Mouse (Mus musculus) adrenal gland, postnatal 0 days (tissue): ENCODE data around the gene Rgl2. TPM values are rescaled to one million over a fixed set of nuclear protein-coding genes. Genes with fewer than 3 reads are reported as not detected.

Experiments
- microRNA-seq: library from miRNA; unstranded; fragments of <30 nt; microRNA quantifications from one replicate; pipeline ENCODE4, GENCODE M21; 2016; ENCODE audit warnings: borderline replicate concordance; ENCODE audit not compliant: insufficient number of aligned reads
- polyA plus RNA-seq: library from polyadenylated mRNA; unstranded; fragments of >200 nt; fragmentation: Nextera tagmentation; extraction: Ambion mirVana; gene quantifications from 2 replicates; pipeline ENCODE4 v1.2.1, GENCODE M21; 2015

Gene Rgl2
- polyA plus RNA-seq, result 20.0 and 32.4 TPM in 2 replicates

DNA sequence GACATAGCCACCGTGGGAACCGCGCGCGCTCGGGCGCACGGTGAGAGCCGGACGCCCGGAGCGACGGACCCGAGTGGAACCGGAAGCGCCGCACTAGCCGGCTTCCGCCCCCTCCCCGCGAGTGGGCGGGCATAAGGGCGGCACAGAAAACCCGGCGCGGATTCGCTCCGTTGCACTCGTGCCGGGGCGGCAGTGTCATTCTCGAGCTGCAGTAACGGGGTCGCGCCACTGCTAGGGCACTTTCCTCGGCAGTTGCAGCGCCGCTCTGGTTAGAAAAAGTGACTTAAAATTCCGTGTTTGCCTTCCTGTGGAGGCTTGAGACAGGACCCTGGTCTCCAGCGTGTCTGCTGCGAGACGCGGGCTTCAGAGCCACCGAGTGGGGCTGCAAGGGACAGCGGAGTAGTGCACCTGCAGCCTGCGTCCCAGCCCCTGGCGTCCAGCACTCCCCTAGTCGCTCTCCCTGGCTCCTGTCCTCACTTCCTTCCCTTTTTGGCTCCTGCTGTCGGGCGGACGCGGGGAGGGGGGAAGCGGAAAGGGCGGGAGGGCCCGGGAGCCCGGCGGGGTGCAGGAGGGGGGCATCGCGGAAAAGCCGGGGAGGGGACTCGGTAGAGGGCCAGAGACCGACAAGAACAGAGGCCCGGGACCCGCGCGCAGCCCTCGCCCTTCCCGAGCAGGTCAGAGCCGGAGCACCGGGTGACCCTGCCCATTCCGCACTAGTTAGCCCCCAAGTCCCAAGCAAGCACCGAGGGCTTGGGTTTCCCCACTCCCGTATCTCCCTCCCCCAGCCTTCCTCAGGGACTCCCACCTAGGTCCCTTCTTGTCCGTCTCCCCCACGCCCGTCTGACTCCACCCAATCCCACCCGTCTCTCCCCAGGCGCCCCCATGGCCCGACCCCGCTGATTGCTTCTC lies at the start of gene Rgl2:
Gene Rgl2 (plus strand): TSS at position 173 of the 909 bp plus-strand sequence.

DNA sequence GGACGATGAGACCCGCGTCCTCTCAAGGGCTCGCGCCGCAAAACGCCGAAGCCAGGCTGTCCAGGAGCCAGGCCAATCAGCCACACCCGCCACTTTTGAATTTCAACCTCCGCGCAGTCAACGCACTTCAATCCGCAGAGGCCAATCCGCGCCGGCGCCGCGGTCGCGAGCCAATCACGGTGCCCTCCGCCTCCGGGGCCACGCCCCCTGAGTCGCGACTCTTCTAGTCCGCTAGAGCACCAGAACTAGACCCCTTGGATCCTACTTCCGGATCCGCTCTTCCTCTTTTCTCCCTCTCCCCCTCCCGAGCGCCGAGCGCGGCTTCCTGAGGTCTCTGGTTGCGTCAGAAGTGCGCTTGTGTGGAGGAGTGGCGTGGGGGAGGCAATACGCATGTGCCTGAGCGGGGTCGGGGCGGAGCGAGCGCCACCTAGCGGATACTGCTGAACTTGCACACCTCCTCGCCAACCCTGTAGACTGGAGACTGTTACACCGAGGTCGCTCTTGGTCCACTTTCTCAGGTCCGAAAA lies 38.7 kb upstream of the Rgl2 start, which contains the start of gene Kifc1:
Gene Kifc1 (minus strand): TSS at position 129 of the 527 bp plus-strand sequence.

DNA sequence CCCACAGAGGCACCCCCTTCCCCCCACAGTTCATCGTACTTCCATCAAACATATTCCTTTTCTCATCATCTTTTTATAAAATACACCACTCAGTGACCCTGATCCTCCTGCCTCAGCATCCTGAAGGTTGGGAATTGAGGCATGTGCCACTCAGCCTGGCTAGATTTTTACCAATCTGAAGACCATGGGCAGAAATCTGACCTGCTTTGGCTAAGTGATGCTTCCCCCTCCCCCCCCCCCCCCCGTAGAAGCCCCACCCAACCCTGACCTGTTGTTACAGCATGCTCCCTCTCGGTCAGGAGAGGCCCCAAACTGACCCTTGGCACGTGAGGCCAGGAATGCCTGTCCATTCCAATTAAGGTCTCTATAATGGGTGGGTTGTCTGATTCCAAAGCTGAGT lies 24.5 kb upstream of the Rgl2 start, which contains the start of gene Platr17:
Gene Platr17 (plus strand): TSS at position 301 of the 400 bp plus-strand sequence.

DNA sequence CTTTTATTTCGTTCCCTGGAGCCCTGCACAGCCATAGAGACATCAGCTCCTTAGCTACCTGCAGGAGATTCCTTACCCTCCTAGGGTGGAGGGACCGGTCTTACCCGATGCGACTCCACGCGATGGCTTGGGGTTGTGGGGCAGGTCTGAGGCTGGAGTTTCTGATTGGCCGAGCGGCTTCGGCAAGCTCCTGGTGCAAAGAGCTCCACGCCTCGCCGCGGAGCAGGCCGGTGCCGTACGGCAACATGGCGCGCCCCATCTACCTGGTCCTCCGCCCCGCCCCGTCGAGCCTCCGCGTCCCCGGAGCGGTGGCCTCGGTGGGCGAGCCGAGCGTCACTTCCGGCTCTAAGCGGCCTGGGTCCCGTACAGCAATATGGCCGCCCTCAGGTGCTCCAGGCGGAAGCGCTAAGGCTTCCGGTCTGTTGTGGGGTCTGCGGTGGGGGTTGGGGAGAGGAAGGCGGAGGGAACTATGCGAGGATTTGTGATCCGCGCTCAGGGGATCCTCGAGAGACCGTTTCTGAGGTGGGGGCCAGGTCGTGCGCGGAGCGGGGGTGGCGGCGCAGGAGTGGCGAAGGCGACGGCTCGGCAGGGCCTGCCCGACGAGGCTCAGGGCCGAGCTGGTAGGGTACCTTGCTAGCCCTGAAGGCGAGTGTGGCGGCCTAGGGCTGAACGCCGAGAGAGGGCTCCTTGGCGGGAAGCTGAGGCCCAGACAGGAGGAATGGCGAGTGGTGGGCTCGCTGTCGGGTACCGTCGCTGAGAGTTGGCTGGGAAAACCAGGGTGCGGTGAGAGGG lies 20.1 kb upstream of the Rgl2 start, which contains the start of gene Daxx:
Gene Daxx (plus strand): TSS at position 338 of the 792 bp plus-strand sequence.

DNA sequence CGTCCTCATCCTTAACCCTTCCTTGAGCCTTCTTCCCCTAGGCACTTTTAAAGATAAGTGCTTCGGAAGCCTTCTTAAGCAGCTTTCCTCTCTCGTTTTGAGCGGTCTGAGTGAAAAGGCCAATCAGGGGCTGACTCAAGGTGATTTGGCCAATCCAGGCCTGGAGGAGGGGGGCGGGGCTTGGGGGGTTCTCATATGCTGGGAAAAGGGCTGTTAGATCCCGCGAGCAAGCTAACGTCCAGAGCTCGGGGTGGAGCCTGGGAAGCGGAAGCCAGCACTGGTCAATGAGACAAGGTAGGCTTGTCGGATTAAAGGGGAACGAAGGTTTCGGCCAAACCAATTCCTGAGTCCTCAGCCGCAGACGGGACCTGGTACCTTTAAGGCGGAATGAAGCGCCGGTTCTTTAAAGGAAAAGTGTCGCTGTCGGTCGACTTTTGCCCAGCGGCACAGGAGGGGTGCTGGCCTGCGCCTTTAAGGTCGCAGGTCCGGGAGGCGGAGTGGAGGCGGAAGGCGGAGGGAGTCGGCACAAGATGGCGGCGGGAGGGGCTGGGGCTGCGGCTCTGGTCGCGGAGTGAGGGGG lies 13.6 kb upstream of the Rgl2 start, which contains the start of the genes Tapbp and Zbtb22:
Gene Tapbp (plus strand): TSS at position 229 of the 580 bp plus-strand sequence.
Gene Zbtb22 (plus strand): TSS at position 234 of the 580 bp plus-strand sequence.

DNA sequence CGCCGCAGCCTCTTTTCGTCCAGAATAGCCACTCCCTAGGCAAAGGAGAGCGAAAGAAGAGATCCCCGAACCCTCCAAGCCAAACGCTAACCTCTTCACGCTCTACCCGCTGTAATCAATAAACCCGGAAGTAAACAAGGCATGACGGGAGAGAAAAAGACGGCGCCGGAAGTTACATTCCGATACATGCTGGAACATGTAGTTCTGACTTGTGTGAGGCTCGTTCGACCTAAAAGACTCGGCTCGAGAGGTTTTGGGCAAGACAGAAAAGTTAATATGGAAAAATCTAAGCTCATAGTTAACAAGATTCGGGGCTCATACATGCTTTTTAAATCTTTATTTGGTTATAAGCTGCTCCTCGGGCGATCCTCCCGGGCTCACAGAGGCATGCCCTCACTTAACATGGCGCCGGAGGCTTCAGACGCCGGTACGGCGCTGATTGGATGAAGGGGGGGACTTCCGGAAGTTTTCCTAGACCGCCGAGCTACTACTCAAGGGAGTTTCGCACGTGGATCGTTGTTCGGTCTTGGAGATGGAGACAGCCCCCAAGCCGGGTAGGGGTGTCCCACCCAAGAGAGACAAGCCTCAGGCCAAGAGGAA lies 11.0 kb downstream of the Rgl2 start, which contains the start of the genes Pfdn6 and Wdr46:
Gene Pfdn6 (minus strand): TSS at position 138 of the 600 bp plus-strand sequence.
Gene Wdr46 (plus strand): TSS at position 455 of the 600 bp plus-strand sequence.

DNA sequence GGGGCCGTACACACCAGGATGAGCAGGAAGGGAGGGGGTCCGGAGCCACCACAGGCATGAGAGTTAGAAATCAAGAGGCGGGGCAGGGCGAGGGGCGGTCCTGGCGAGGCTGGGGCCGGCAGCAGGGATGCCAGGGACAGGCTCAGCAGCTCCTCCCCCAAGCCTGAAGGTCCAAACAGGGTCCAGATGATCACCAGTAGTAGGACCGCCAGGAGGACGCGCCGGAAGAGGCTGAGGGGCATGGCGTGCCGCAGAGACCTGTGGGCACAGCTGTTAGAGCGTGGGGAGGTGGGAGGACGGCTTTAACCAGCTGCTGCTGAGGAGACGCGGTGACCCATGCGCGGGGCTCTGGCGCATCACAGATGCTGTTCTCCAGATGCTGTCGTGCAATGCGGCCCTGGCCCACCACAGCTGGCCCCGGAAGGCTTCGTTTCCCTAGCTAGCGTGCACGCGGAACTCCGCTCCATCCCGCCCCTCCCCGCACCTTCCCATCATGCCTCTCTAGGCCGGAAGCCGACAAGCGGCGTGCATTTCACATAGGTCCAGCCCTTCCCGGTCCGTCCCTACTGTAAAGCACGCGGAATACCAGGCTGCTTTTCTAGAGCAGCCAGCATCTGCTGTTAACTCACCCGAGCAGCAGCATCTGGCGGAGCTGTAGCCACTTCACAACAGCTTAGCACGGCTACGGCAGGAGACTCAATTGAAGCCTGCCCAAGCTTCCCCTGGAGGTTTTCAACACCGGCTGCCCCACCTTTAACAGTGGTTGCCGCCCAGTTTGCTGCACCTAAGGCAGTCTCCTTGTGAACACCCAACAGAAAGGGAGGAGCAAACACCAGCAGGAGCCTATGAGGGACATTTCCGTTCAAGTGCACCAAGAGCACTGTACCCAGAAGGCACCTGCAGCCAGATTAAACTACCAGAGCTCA lies 21.9 kb downstream of the Rgl2 start, which contains the start of gene B3galt4:
Gene B3galt4 (minus strand): TSS at position 468 of the 926 bp plus-strand sequence.

DNA sequence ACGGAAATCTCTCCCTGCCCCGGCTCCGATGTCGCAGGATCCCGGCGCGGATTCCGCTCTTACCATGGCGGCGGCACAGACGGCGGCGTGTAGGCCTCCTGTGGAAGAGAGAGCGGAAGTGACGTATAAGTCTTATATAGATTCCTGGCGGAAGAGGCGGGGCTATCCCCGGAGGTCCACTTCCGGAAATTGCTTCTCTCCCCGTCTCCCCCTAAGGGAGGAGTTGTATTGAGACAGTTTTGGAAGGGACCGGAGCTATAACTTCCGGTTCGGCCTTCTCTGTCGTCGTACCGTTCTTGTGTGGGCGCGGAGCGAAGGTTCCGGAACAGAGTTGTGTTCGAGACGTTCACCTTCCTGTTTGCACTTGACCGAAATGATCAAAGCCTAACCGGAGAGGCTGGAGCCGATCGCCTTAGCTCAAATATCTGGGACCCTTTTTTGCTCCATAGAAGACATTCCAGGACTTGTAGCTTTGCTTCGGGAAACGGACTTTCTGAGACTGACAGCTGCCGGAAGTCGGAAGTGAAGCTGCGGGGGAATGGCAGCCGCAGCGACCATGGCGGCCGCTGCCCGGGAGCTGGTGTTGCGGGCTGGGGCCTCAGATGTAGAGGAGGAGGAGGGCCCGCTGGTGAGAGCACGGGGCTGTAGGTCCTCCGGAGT lies 26.3 kb downstream of the Rgl2 start, which contains the start of the genes Vps52 and Rps18:
Gene Vps52 (plus strand): TSS at position 258 of the 660 bp plus-strand sequence.
Gene Rps18 (minus strand): TSS at position 447 of the 660 bp plus-strand sequence.

Small RNAs within 50 kb of the gene (microRNA-seq; reads per million reads assigned to microRNA genes)
- not detected for gene Gm27740

Other genes starting within 250 kb of the Rgl2 start
- 123 and 153 TPM in 2 replicates for gene Hnrnpm, start 242.7 kb upstream of the Rgl2 start, polyA plus RNA-seq
- gene March2, start 210.9 kb upstream of the Rgl2 start, polyA plus RNA-seq, result 84.2 and 105 TPM in 2 replicates
- 248 and 296 TPM in 2 replicates for gene Rab11b, start 169.0 kb upstream of the Rgl2 start, polyA plus RNA-seq
- 84.8 and 87.3 TPM in 2 replicates for gene Angptl4, start 147.7 kb upstream of the Rgl2 start, polyA plus RNA-seq
- gene Kank3, start 119.0 kb upstream of the Rgl2 start, polyA plus RNA-seq, result 50.5 and 107 TPM in 2 replicates
- gene Rps28, start 105.0 kb upstream of the Rgl2 start, polyA plus RNA-seq, result 1,247 and 1,332 TPM in 2 replicates
- 987 and 1,283 TPM in 2 replicates for gene Ndufa7, start 105.0 kb upstream of the Rgl2 start, polyA plus RNA-seq
- 89.3 and 138 TPM in 2 replicates for gene Cd320, start 86.5 kb upstream of the Rgl2 start, polyA plus RNA-seq
- not detected in 2 replicates for gene Gm7029, start 55.7 kb upstream of the Rgl2 start, polyA plus RNA-seq
- 2.3 and 3.1 TPM in 2 replicates for gene Kifc1, start 38.9 kb upstream of the Rgl2 start, polyA plus RNA-seq
- gene Platr17, start 24.4 kb upstream of the Rgl2 start, polyA plus RNA-seq, result 0.27 TPM in 1 of 2 replicates, not detected in the other
- 23.8 and 32.1 TPM in 2 replicates for gene Daxx, start 20.1 kb upstream of the Rgl2 start, polyA plus RNA-seq
- 72.5 and 91.8 TPM in 2 replicates for gene Tapbp, start 13.6 kb upstream of the Rgl2 start, polyA plus RNA-seq
- 14.6 and 16.5 TPM in 2 replicates for gene Zbtb22, start 13.6 kb upstream of the Rgl2 start, polyA plus RNA-seq
- gene Pfdn6, start 10.8 kb downstream of the Rgl2 start, polyA plus RNA-seq, result 108 and 142 TPM in 2 replicates
- gene Wdr46, start 11.1 kb downstream of the Rgl2 start, polyA plus RNA-seq, result 17.5 and 21.3 TPM in 2 replicates
- gene B3galt4, start 21.9 kb downstream of the Rgl2 start, polyA plus RNA-seq, result 7.6 and 8.1 TPM in 2 replicates
- 28.4 and 40.1 TPM in 2 replicates for gene Vps52, start 26.3 kb downstream of the Rgl2 start, polyA plus RNA-seq
- gene Rps18, start 26.5 kb downstream of the Rgl2 start, polyA plus RNA-seq, result 2,003 and 3,084 TPM in 2 replicates
- 146 and 274 TPM in 2 replicates for gene H2-K1, start 70.8 kb downstream of the Rgl2 start, polyA plus RNA-seq
- 22.3 and 29.6 TPM in 2 replicates for gene Ring1, start 95.1 kb downstream of the Rgl2 start, polyA plus RNA-seq
- 105 and 163 TPM in 2 replicates for gene H2-Ke6, start 98.5 kb downstream of the Rgl2 start, polyA plus RNA-seq
- gene Slc39a7, start 102.1 kb downstream of the Rgl2 start, polyA plus RNA-seq, result 99.2 and 160 TPM in 2 replicates
- gene Rxrb, start 102.3 kb downstream of the Rgl2 start, polyA plus RNA-seq, result 33.2 and 38.4 TPM in 2 replicates
- 0.25 and 0.80 TPM in 2 replicates for gene Col11a2, start 109.9 kb downstream of the Rgl2 start, polyA plus RNA-seq
- gene H2-Oa, start 162.8 kb downstream of the Rgl2 start, polyA plus RNA-seq, result 0.25 TPM in 1 of 2 replicates, not detected in the other
- 10.2 and 13.7 TPM in 2 replicates for gene H2-DMa, start 190.0 kb downstream of the Rgl2 start, polyA plus RNA-seq
- gene Brd2, start 193.1 kb downstream of the Rgl2 start, polyA plus RNA-seq, result 69.4 and 71.0 TPM in 2 replicates
- 0.44 and 0.97 TPM in 2 replicates for gene H2-DMb2, start 213.8 kb downstream of the Rgl2 start, polyA plus RNA-seq
- gene H2-DMb1, start 223.5 kb downstream of the Rgl2 start, polyA plus RNA-seq, result 1.9 and 2.3 TPM in 2 replicates